Mouse (Mus musculus) v-Abl transformed pro-B cells (cell line): ENCODE data around the gene Ppara.
"Not testable (repeated sequence)": the region's sequence is repeated elsewhere in the genome, so short reads cannot be mapped to it uniquely, and the experiment has no call there.

ENCODE experiments used
- in situ Hi-C, 2 experiments: fragments of 400-800 bp; cut with MboI; formaldehyde crosslinking; loops; one replicate each; pipeline ENCODE4 v1.15.1; 2025; ENCODE audit not compliant: unreplicated experiment in 2 of 2

The Ppara gene

GRCm38 (mm10) chr15:85748466-85748865, 13.7 kb downstream of the Ppara start:
- in situ Hi-C loops = no loop called here

GRCm38 (mm10) chr15:85749141-85749540, 14.4 kb downstream of the Ppara start:
- in situ Hi-C loops = no loop called here

- in situ Hi-C loops = no loop called here
Measured at GRCm38 (mm10) chr15:85750115-85750514, 15.3 kb downstream of the Ppara start.

- in situ Hi-C loops = no loop called here
Measured at GRCm38 (mm10) chr15:85752655-85753054, 17.9 kb downstream of the Ppara start.

GRCm38 (mm10) chr15:85754033-85754650, 19.4 kb downstream of the Ppara start:
- in situ Hi-C loops = no loop called here

- in situ Hi-C loops = no loop called here
Measured at GRCm38 (mm10) chr15:85755214-85755613, 20.4 kb downstream of the Ppara start.

GRCm38 (mm10) chr15:85756611-85757010, 21.8 kb downstream of the Ppara start:
- in situ Hi-C loops = no loop called here

- in situ Hi-C loops = no loop called here
Measured at GRCm38 (mm10) chr15:85757768-85758167, 23.0 kb downstream of the Ppara start.

GRCm38 (mm10) chr15:85762761-85763160, 28.0 kb downstream of the Ppara start:
- in situ Hi-C loops = no loop called here

- in situ Hi-C loops = no loop called here
Measured at GRCm38 (mm10) chr15:85765022-85765421, 30.2 kb downstream of the Ppara start.

- in situ Hi-C loops = no loop called here
Measured at GRCm38 (mm10) chr15:85766677-85767076, 31.9 kb downstream of the Ppara start.

GRCm38 (mm10) chr15:85768991-85769390, 34.2 kb downstream of the Ppara start:
- in situ Hi-C loops = no loop called here

GRCm38 (mm10) chr15:85771306-85772121, 36.7 kb downstream of the Ppara start:
- in situ Hi-C loops = no loop called here

GRCm38 (mm10) chr15:85772146-85772740, 37.5 kb downstream of the Ppara start:
- in situ Hi-C loops = no loop called here

GRCm38 (mm10) chr15:85774419-85774818, 39.6 kb downstream of the Ppara start:
- in situ Hi-C loops = no loop called here

GRCm38 (mm10) chr15:85775001-85775400, 40.2 kb downstream of the Ppara start:
- in situ Hi-C loops = no loop called here

- in situ Hi-C loops = no loop called here
Measured at GRCm38 (mm10) chr15:85776241-85776640, 41.5 kb downstream of the Ppara start.

- in situ Hi-C loops = no loop called here
Measured at GRCm38 (mm10) chr15:85776771-85777170, 42.0 kb downstream of the Ppara start.

GRCm38 (mm10) chr15:85778891-85779290, 44.1 kb downstream of the Ppara start:
- in situ Hi-C loops = not testable (repeated sequence)

GRCm38 (mm10) chr15:85783146-85783545, 48.4 kb downstream of the Ppara start:
- in situ Hi-C loops = no loop called here

- in situ Hi-C loops = no loop called here
Measured at GRCm38 (mm10) chr15:85784341-85784740, 49.6 kb downstream of the Ppara start.

GRCm38 (mm10) chr15:85786711-85787110, 51.9 kb downstream of the Ppara start:
- in situ Hi-C loops = no loop called here
